In the genomic region with DNA sequence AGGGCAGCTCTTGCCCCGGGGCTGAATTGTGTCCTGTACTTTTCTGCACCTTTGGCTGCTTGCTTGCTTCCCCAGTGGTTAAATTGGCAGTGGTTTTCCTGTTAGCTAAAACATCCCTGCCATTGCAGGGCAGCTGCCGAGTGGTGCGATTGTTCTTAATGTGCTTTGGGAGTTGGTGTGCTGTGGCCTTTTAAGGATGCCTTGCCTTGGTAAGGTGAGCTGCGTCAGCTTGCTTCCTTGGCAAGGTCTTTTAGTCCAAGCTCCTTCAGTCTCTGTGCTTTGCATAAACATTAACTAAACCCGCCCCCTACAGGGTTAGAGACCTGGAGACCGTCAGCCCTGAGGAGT, we compare ENCODE assay signal across 8 mouse cellular contexts. TPM values are rescaled to one million over a fixed set of nuclear protein-coding genes. Genes with fewer than 3 reads are reported as not detected.
DNase-seq lines count a peak whose midpoint lies in the region; ATAC-seq lines count a peak whose summit lies in the region.

No protein-coding gene starts in this region.

- peaks cover 22% of the 10 kb centered on the region for H3K36me3 ChIP-seq in erythroblast, embryonic 14.5 days (ENCODE audit: control insufficient read depth)
- no peaks in the 10 kb centered on the region for H3K36me3 ChIP-seq in hindbrain, embryonic 12.5 days
- no peaks in the 10 kb centered on the region for H3K36me3 ChIP-seq in limb, embryonic 13.5 days

- H3K9ac ChIP-seq in hindbrain, embryonic 12.5 days, result no peak overlapping the region
- no peak overlapping the region for H3K9ac ChIP-seq in limb, embryonic 13.5 days

- peaks cover 82% of the 10 kb centered on the region for H3K4me1 ChIP-seq in erythroblast, embryonic 14.5 days (ENCODE audit: control insufficient read depth)
- peaks cover 6% of the 10 kb centered on the region for H3K4me1 ChIP-seq in hindbrain, embryonic 12.5 days
- peaks cover 10% of the 10 kb centered on the region for H3K4me1 ChIP-seq in limb, embryonic 13.5 days

- H3K9me3 ChIP-seq in erythroblast, embryonic 14.5 days (ENCODE audit: control insufficient read depth, low read length), result no peaks in the 10 kb centered on the region
- no peaks in the 10 kb centered on the region for H3K9me3 ChIP-seq in hindbrain, embryonic 12.5 days (replicated peaks)
- no peaks in the 10 kb centered on the region for H3K9me3 ChIP-seq in limb, embryonic 13.5 days

- no peak for ATAC-seq in erythroblast, adult 5-6 weeks (replicated peaks; ENCODE audit: low FRiP score, poor library complexity, severe bottlenecking)
- peak; percentile 12 for ATAC-seq in CD4-positive, CD25-positive, alpha-beta regulatory T cell, adult 4 months
- no peak for ATAC-seq in hindbrain, embryonic 12.5 days (ENCODE audit: low FRiP score)
- ATAC-seq in limb, embryonic 13.5 days (ENCODE audit: low FRiP score, low read depth), result no peak
- no peak for ATAC-seq in erythroid progenitor cell, adult 5-6 weeks (replicated peaks; ENCODE audit: low FRiP score, poor library complexity, severe bottlenecking)

- peak overlapping the region; percentile 19 for H3K4me3 ChIP-seq in erythroblast, embryonic 14.5 days (replicated peaks)
- H3K4me3 ChIP-seq in hindbrain, embryonic 12.5 days, result no peak overlapping the region
- H3K4me3 ChIP-seq in limb, embryonic 13.5 days, result no peak overlapping the region

- DNase-seq in cerebellum, postnatal 36 days, result no peak
- no peak for DNase-seq in ovary, adult 18-20 months (ENCODE audit: low spot score)

- no peak overlapping the region for H3K27ac ChIP-seq in hindbrain, embryonic 12.5 days
- no peak overlapping the region for H3K27ac ChIP-seq in limb, embryonic 13.5 days

- 29% methylated on average over 6 of the region's 6 CpGs for WGBS in hindbrain, embryonic 12.5 days
- WGBS in limb, embryonic 13.5 days, result 29% methylated on average over 6 of the region's 6 CpGs

- peak overlapping the region; percentile 33 for H3K4me2 ChIP-seq in hindbrain, embryonic 12.5 days (replicated peaks)
- peak overlapping the region; percentile 41; the same call in 1 of the 2 replicates for H3K4me2 ChIP-seq in limb, embryonic 13.5 days (replicated peaks)

- H3K27me3 ChIP-seq in erythroblast, embryonic 14.5 days (ENCODE audit: control insufficient read depth), result no peaks in the 10 kb centered on the region
- 0 out of 2 replicates have a peak, but pooled peaks cover 2% of the 10 kb centered on the region for H3K27me3 ChIP-seq in hindbrain, embryonic 12.5 days
- no peaks in the 10 kb centered on the region for H3K27me3 ChIP-seq in limb, embryonic 13.5 days

RNA-seq across cellular contexts. Expression of gene Exoc6, which starts 9.8 kb away (rescaled TPM):
- 0.98 and 1.4 TPM in 2 replicates for polyA plus RNA-seq in erythroblast, embryonic 14.5 days (2012)
- total RNA-seq in erythroblast, adult 5-6 weeks (2015; ENCODE audit: low replicate concordance), result 17.9 and 24.7 TPM in 2 replicates
- total RNA-seq in erythroblast, adult 5-6 weeks (2017; ENCODE audit: low replicate concordance), result 28.0 and 30.0 TPM in 2 replicates
- polyA plus RNA-seq in CD4-positive, CD25-positive, alpha-beta regulatory T cell, adult 4 months (2017; shearing (Covaris generic)), result 10 to 100 TPM; 33.3 to 41.4 TPM
- polyA plus RNA-seq in hindbrain, embryonic 12.5 days (2016; fragmentation: Nextera tagmentation; extraction: Ambion mirVana), result 9.5 and 10.3 TPM in 2 replicates
- 6.9 and 7.2 TPM in 2 replicates for polyA plus RNA-seq in limb, embryonic 13.5 days (2015; fragmentation: Nextera tagmentation; extraction: Ambion mirVana)
- total RNA-seq in erythroid progenitor cell, adult 5-6 weeks (2015; ENCODE audit: low replicate concordance), result 26.3 and 32.7 TPM in 2 replicates
- 39.3 and 39.6 TPM in 2 replicates for total RNA-seq in erythroid progenitor cell, adult 5-6 weeks (2017; ENCODE audit: low replicate concordance)
